Comparison of ENCODE assay signal across 14 mouse cellular contexts in genomic region chr17:63312330-63312729, GRCm38 (mm10).
A peak's percentile ranks its signal among the peaks of the same experiment; 100 is the strongest.
DNase-seq lines count a peak whose midpoint lies in the region; ATAC-seq lines count a peak whose summit lies in the region.
"Had no signal": no experiment of that assay in that cellular context is flagged by ENCODE, and none has a peak within 500 bp of the region (broad histone marks: within the 10 kb centered on the region; RNA-seq: fewer than 3 reads in every experiment).

No protein-coding gene starts in this region.

- H3K4me2 ChIP-seq in kidney, embryonic 16.5 days (replicated peaks; ENCODE audit: low read depth, low read length), result no peak overlapping the region
- H3K4me2 ChIP-seq in liver, embryonic 13.5 days, result peak overlapping the region; percentile 56
- H3K4me2 ChIP-seq in forebrain, embryonic 11.5 days (ENCODE audit: low read depth, low read length, severe bottlenecking), result no peak overlapping the region
- H3K4me2 ChIP-seq in hindbrain, embryonic 12.5 days (replicated peaks), result no peak overlapping the region
- H3K4me2 ChIP-seq: embryonic facial prominence, embryonic 13.5 days; limb, embryonic 15.5 days had no signal

- H3K4me1 ChIP-seq in kidney, embryonic 16.5 days (ENCODE audit: insufficient read depth, low read length), result 0 out of 2 replicates have a peak, but pooled peaks cover 3% of the 10 kb centered on the region
- peaks cover 65% of the 10 kb centered on the region for H3K4me1 ChIP-seq in liver, embryonic 13.5 days (replicated peaks)
- no peaks in the 10 kb centered on the region for H3K4me1 ChIP-seq in forebrain, embryonic 11.5 days (replicated peaks; ENCODE audit: control insufficient read depth, insufficient read depth, low read length)
- H3K4me1 ChIP-seq in hindbrain, embryonic 12.5 days, result 0 out of 2 replicates have a peak, but pooled peaks cover 2% of the 10 kb centered on the region

- no peaks in the 10 kb centered on the region for H3K27me3 ChIP-seq in kidney, embryonic 16.5 days (ENCODE audit: insufficient read depth, low read length)
- no peaks in the 10 kb centered on the region for H3K27me3 ChIP-seq in liver, embryonic 13.5 days
- H3K27me3 ChIP-seq in forebrain, embryonic 11.5 days (ENCODE audit: control insufficient read depth, insufficient read depth, low read length), result no peaks in the 10 kb centered on the region
- H3K27me3 ChIP-seq in hindbrain, embryonic 12.5 days, result no peaks in the 10 kb centered on the region
- H3K27me3 ChIP-seq: embryonic facial prominence, embryonic 13.5 days; limb, embryonic 15.5 days had no signal

- no peaks in the 10 kb centered on the region for H3K36me3 ChIP-seq in kidney, embryonic 16.5 days (ENCODE audit: insufficient read depth, low read length)
- H3K36me3 ChIP-seq in liver, embryonic 13.5 days, result peaks cover 6% of the 10 kb centered on the region; the same call in 1 of the 2 replicates
- no peaks in the 10 kb centered on the region for H3K36me3 ChIP-seq in forebrain, embryonic 11.5 days (ENCODE audit: control insufficient read depth, insufficient read depth, low read length)
- H3K36me3 ChIP-seq in hindbrain, embryonic 12.5 days, result no peaks in the 10 kb centered on the region
- H3K36me3 ChIP-seq: embryonic facial prominence, embryonic 13.5 days; limb, embryonic 15.5 days had no signal

- H3K4me3 ChIP-seq in kidney, embryonic 16.5 days (ENCODE audit: low read length), result no peak overlapping the region
- peak overlapping the region; percentile 24 for H3K4me3 ChIP-seq in liver, embryonic 13.5 days (replicated peaks)
- H3K4me3 ChIP-seq in forebrain, embryonic 11.5 days (ENCODE audit: low read depth, low read length), result no peak overlapping the region
- H3K4me3 ChIP-seq in hindbrain, embryonic 12.5 days, result no peak overlapping the region
- H3K4me3 ChIP-seq: embryonic facial prominence, embryonic 13.5 days; left cerebral cortex, adult 2 months; limb, embryonic 15.5 days had no signal

- no peak overlapping the region for H3K9ac ChIP-seq in kidney, embryonic 16.5 days (replicated peaks; ENCODE audit: low read length)
- H3K9ac ChIP-seq in liver, embryonic 13.5 days, result peak overlapping the region; percentile 59
- no peak overlapping the region for H3K9ac ChIP-seq in forebrain, embryonic 11.5 days (ENCODE audit: low read length)
- H3K9ac ChIP-seq in hindbrain, embryonic 12.5 days, result no peak overlapping the region
- H3K9ac ChIP-seq: embryonic facial prominence, embryonic 13.5 days; limb, embryonic 15.5 days had no signal

- no peak for DNase-seq in kidney, postnatal 4 days
- DNase-seq in c-Kit-positive CD71-negative TER-119-negative erythroid progenitor cells, embryonic 14.5 days (ENCODE audit: low read depth), result peak; percentile 16
- peak; percentile 89 for DNase-seq in liver, embryonic 13.5 days
- DNase-seq in spleen, postnatal 4 days (ENCODE audit: low spot score in 2 of 2), result peak; percentile 74 to 78
- DNase-seq in forebrain, embryonic 11.5 days (ENCODE audit: low spot score), result no peak
- no peak for DNase-seq in adrenal gland, adult 18-20 months (ENCODE audit: low spot score in 2 of 2)
- DNase-seq: B cell, adult 2 months; cerebellum, postnatal 36 days; heart, postnatal 14 days had no signal

- no peaks in the 10 kb centered on the region; the same call in 1 of the 2 replicates for H3K9me3 ChIP-seq in kidney, embryonic 16.5 days (ENCODE audit: low read length)
- H3K9me3 ChIP-seq in liver, embryonic 13.5 days (replicated peaks), result no peaks in the 10 kb centered on the region
- no peaks in the 10 kb centered on the region; the same call in 1 of the 2 replicates for H3K9me3 ChIP-seq in forebrain, embryonic 11.5 days (ENCODE audit: control insufficient read depth, low read length)
- H3K9me3 ChIP-seq in hindbrain, embryonic 12.5 days (replicated peaks), result no peaks in the 10 kb centered on the region
- H3K9me3 ChIP-seq: embryonic facial prominence, embryonic 13.5 days; limb, embryonic 15.5 days had no signal

- 91% methylated on average over 10 of the region's 10 CpGs for WGBS in kidney, embryonic 16.5 days
- 20% methylated on average over 10 of the region's 10 CpGs for WGBS in liver, embryonic 13.5 days (ENCODE audit: insufficient replicate concordance)
- 90% methylated on average over 10 of the region's 10 CpGs for WGBS in forebrain, embryonic 11.5 days
- 94% methylated on average over 10 of the region's 10 CpGs for WGBS in hindbrain, embryonic 12.5 days

- ATAC-seq in kidney, embryonic 16.5 days (ENCODE audit: low FRiP score, low TSS enrichment), result peak; percentile 46; the same call in 1 of the 2 replicates
- peak; percentile 98 for ATAC-seq in liver, embryonic 13.5 days (ENCODE audit: low read depth)
- no peak for ATAC-seq in forebrain, embryonic 11.5 days (replicated peaks; ENCODE audit: low FRiP score)
- no peak for ATAC-seq in hindbrain, embryonic 12.5 days (ENCODE audit: low FRiP score)

- no peak overlapping the region for H3K27ac ChIP-seq in kidney, embryonic 16.5 days (ENCODE audit: low read length)
- peak overlapping the region; percentile 93 for H3K27ac ChIP-seq in liver, embryonic 13.5 days
- H3K27ac ChIP-seq in forebrain, embryonic 11.5 days (ENCODE audit: low read depth, low read length), result no peak overlapping the region
- H3K27ac ChIP-seq in hindbrain, embryonic 12.5 days, result no peak overlapping the region
- H3K27ac ChIP-seq: embryonic facial prominence, embryonic 13.5 days; left cerebral cortex, adult 2 months; limb, embryonic 15.5 days had no signal

Comparison
In these comparisons a context has a peak if more than half of its experiments do, and no peak if none do; other contexts are left out.
1. ATAC-seq: peak in kidney, embryonic 16.5 days (single experiment) and liver, embryonic 13.5 days (single experiment); none in forebrain, embryonic 11.5 days (single experiment) and hindbrain, embryonic 12.5 days (single experiment).
2. DNase-seq: peak in c-Kit-positive CD71-negative TER-119-negative erythroid progenitor cells, embryonic 14.5 days (single experiment), liver, embryonic 13.5 days (single experiment) and spleen, postnatal 4 days (2 of 2); none in kidney, postnatal 4 days (0 of 2), forebrain, embryonic 11.5 days (single experiment) and adrenal gland, adult 18-20 months (0 of 2).